Mouse (Mus musculus) NIH3T3 (cell line): ENCODE measurements around the gene Myom1.

ENCODE experiments used
- DNase-seq: peaks from one replicate; pipeline ENCODE4 v3.0.0-alpha.2; 2012; ENCODE audit warnings: low read depth

Gene Myom1

DNA sequence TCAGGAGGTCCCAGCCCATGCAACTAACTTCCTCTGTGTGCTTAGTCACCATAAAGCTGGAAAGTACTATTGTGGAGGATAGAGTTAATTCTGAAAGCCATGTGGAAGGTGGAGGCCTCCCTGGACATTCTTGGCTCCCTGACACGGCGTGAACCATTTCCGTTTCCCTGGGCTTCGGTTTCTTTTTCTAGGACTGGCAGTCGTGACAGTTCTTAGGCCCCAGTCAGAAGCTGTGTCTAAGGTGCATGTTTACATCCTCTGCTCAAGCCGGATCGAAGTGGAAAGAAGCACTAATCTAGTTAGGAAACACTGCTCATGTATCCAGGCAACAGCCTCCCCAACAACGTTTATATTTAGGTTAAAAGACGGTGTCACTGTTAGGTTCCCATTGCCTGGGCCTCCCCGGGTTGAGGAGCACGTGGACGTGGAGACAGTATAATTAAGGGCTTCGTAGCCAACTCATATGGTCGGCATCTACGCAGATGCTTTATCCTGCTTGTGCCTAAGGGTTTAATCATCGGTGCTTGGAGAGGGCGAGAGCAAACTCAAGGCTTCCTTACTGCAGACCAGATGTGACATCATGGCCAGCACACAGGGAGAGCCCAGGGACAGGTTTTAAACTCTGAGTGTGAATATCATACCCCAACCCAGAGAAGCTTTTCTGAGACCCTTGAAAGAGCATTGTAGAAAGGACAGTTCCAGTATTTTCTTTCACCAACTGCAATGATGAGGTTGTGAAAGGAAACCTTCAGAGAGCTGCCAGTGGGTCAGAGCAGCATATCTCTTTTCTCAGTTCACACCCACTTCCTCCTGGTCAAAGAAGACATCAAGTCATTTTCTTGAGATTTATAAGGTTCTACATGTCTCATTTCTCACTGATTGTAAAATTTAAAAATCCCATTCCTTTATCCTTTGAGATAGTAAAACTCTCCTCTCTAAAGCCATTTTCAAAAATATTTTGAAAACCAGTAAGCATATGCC, 100.4 kb downstream of the Myom1 start:
- DNase-seq, result peak; percentile 82

DNA sequence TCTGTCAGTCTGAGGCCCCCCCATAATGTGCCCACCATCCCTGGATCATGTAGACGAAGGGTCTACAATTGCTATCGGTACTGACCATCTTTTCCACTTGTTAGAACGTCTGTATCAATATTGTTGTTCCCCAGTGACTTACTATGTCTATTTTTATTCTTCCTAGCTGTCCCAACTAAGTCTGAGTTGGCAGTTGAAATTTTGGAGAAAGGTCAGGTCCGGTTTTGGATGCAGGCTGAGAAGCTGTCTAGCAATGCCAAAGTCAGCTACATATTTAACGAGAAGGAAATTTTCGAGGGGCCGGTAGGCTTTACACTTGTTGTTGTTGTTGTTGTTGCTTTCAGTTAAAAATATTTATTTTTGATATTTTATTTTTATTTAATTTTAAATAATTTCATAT, 102.9 kb downstream of the Myom1 start:
- DNase-seq, result no peak

DNA sequence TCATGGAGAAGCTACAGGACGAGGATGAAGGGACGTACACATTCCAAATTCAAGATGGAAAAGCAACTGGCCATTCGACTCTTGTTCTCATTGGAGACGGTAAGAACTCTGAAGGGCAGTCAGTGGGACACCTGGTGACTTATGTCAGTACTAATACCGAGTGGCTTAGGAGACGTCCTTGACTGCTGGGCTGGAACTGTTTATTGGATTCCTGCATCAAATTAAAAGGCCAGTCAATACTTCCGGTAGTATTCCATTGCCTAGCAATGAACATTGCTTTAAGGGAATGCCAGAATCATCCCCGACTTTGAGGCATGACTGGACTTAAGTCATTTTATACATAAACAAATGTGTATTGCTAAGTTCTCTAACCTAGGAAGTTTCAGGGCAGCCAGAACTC, 103.8 kb downstream of the Myom1 start:
- DNase-seq, result no peak

DNA sequence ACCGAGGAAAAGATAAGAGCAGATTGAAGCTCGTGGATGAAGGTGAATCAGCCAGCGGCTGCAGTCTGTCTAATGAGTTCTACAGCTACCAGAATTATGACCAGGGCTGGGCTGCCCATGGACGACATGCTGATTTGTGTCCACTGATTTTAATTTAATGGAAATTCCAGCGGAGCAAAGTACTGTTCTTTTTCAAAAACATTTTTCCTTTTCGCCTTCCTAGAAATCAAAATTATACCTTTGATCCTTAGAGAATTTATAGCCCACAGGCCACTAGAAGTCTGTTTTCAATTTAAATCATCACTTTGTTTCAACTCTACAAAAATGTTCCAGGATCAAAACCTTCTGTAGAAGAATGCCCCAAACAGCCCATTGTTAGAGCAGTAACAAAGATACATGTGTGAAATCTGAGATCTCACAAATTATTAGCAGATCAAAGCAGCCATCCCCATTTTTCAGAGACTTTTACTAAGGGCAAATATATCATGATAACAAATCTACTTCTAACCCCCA, 108.4 kb downstream of the Myom1 start:
- no peak for DNase-seq

DNA sequence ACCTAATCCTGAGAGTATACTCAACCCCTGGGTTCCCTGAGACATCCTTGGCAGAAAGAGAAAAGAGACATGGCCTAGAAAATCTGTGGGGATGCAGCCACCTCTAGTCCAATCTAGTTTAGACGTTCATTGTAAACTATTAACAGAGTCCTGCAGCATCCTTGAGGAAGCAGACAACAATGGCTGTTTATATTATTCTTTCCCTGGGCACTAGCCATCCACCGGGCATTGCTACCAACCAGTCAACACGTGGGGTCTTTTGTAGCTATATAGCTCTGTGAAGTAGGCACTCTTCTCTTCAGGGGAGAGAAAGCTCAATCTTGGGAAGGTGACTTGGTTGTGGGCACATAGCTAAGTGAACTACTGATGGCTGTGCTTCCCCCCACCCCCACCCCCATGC, 110.3 kb downstream of the Myom1 start:
- DNase-seq, result no peak

DNA sequence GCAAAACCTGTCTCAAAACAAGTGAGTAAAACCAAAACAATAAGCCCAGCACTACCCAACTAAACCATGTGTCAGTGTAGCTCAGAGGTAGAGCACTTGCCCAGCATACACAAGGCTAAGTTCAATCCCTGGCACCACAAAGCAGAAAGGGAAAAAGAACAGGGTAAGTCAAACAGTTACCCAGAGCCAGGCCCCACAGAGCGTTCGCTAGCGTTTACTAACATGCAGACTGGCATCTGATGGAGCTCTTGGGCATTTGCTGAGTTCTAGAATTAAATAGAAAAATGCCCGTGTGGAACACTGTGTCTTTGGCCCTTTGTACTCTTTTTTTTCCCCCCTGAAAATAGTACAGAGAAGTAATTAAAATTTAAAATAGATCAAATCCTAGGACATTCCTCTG, 111.8 kb downstream of the Myom1 start:
- no peak for DNase-seq

DNA sequence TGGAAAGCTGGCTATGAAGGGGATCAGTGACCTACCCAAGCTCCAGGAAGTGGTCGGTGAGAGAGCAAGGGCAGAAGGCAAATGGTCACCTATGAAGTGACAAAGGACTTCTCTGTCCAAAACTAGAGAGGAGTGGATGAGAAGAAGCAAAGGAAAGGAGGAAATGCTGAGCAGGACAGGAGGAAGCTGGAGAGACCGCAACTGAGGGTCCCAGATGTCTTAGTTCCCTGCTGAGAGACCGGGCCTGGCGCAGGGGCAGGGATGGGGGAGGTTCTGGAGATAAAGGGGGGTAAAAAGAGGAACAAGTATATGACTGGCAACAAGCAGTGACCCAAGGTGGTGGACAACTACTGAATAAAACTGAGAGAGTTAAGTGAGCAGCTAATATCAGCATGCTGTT, 115.5 kb downstream of the Myom1 start:
- DNase-seq, result no peak

DNA sequence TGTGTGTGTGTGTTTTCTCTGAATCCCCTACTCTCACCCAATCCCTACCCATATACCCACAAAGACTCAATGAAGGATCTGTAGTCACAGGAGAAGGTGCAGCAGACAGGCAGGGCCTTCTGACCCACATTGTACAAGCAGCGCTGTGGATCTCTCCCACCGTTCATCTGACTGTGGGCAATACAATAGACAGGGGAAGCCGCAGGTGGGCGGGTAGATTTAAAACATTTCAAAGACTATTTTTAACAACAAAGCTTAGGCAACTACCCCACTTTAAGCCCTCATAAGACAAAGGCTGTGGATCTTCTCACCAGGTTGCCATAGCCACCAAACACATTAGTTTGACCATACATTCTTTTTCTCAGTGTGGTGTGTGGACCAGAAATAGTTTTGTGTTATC, 116.2 kb downstream of the Myom1 start:
- no peak for DNase-seq

DNA sequence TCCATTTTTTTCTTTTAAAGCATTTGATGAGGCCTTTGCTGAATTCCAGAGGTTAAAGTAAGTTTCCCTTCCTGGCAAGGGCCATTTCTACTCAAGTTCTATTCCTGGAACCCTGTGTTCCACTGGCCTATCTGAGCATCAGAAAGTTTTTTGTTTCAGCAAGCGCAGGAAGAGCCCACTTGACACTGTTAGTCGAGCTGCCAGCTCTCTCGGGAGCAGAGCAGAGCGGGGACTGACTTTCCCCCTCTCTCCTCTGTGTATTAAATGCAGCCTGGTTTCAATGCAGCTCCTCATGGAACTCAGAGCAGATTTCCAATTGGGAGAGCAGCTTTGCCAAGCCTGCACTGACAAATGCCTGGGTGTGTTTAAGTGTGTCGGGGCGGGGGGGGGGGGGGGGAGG, 118.2 kb downstream of the Myom1 start:
- DNase-seq, result peak; percentile 9

DNA sequence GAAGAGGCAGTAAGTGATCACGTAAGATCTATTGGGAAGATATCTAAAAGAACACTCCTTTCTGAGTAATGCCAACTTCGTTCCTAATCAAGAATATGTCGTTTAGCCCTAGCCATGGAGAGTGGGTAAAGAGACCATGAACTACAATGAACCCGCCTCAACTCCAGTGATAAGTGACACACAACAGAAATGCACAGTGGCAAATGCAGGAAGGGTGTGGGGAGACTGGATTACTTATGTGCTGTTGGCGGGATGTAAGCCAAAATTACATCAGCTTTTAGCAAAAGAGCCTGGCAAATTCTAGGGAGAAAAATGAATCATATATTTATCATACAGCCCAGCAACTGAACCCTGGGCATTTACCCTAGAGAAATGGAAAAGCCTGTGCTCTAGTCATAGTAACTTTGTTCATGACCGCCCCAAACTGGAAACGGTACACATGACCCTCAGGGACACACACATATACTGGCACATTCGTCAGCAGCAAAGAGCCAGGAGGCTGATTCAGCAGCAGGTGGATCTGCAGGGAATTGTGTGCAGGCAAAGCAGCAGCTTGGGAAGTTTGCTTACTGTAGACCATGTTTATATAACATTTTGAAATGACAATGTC, 121.7 kb downstream of the Myom1 start:
- DNase-seq, result peak; percentile 77

DNA sequence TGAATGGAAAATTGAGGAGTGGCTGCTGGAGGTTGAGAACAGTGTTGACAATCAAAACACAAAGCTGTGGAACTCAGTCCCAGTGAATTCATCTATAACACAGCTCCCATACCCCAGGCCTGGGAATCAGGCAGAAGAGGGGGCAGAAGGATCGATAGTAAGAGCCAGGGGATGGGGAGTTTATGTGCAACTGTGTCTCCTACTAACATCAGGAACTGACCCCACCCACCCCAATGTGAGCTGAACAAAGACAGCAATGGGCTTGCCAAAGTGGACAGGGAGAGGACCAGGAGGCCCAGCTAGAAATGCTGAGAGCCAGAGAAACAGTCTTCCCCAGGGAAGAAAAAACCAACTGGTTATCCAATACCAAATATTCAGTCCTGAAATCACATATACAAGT, 122.2 kb downstream of the Myom1 start:
- DNase-seq, result no peak

DNA sequence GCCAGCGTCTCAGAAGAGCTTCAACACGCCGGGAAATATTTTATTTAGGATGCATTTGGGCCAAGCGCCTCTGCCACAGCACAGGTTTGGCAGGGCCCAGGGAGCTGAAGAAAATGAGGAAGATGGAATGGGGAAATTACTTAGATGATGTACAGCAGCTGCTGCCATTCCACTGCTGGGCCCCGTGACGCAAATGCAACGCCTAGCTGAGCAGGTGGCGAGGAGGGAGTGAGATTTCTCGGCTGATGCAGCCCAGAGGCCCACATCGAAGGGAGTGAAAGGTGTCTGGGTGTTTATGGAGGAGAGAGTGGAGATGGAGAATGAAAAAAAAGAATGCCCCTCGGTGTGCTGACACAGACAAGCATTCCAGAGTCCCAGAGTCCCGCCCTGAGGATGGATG, 123.1 kb downstream of the Myom1 start:
- DNase-seq, result no peak

DNA sequence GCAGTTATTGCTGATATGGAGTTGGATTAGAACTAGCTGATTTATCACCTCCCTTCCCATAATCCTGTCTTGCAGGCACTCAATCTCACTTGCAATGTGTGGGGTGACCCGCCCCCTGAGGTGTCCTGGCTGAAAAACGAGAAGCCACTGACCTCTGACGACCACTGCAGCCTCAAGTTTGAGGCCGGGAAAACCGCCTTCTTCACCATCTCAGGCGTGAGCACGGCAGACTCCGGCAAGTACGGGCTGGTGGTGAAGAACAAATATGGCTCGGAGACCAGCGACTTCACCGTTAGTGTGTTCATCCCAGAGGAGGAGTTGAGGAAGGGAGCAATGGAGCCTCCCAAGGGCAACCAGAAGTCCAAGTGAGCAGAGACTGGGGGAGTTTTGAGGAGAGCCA, 123.6 kb downstream of the Myom1 start:
- DNase-seq, result no peak

DNA sequence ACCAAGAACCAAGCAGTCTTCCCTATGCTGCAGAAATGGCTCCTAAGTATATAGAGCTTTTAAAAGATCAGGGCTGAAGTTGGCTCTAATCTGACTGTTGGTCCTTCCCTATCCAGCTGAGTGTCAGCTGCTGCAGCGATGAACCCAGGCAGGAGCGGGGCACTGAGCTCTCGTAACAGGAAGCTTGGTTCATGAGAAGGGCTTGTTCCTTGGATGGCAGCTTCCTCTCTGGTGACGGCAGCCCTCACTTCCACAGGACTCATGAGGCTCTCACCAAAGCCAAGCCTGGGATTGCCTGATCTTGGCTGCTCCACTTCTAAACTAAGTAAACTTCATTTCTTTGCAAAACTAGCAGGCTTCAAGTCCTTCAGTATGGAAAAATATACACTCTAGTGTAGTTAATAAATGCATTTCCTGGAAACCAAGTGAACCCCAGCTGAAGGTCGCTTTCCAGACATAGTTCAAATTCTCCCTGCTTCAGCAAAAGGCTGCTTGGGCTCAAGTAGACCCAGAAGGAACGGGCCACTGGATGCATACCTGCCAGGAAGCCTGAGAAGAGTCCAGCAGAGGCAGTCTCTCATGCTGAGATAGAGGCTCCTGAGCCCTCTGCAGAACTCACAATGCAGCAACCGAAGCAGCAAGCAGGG, 125.2 kb downstream of the Myom1 start:
- DNase-seq, result no peak

DNA sequence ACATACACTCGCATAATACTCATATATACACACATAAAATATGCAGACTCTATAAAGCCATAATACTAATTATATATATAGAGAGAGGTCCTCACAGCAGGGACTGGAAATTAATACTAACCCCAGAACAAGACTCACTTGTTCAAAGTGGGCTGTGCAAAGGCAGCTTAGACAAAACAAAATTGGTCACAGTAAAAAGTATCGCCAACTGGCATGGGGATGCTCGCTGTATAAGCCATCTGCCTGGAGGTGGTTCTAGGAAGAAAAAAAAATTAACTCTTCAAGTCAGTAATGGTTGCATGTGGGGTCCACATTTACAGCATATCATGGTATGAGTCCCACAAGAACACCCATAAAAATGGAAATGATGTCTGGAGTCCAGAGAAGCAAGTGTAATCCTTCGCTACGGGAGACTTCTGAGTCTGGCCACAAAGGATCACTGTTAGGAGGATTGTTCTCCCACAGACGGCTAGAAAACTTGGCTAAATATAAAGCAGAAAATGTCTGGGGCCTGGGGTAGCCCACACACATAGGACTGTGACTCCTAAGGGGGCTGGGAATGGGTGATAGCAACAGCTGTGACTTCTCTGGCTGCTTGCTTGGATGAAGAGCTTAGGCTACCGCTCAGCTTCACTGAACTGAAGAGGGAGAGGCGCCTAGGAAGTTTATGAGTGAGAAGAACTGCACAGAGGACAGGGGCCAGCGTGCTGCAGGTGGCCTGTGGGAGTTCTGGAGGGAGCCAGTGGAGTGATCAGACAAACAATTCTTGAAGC, 127.2 kb downstream of the Myom1 start:
- DNase-seq, result no peak

DNA sequence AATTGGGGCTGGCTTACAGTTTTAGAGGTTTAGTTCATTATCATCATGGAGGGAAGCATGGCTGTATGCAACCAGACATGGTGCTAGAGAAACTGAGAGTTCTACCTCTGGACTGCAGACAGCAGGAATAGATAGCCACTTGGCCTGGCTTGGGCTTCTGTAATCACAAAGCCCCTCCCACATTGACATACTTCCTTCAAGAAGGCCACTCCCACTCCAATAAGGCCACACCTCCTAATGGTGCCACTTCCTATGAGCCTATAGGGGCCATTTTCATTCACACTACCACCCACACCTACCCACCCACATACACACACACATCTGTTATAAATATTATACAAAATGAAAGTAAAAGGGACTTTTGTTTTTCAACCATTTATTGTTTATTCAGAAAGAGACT, 129.8 kb downstream of the Myom1 start:
- DNase-seq, result peak; percentile 43

DNA sequence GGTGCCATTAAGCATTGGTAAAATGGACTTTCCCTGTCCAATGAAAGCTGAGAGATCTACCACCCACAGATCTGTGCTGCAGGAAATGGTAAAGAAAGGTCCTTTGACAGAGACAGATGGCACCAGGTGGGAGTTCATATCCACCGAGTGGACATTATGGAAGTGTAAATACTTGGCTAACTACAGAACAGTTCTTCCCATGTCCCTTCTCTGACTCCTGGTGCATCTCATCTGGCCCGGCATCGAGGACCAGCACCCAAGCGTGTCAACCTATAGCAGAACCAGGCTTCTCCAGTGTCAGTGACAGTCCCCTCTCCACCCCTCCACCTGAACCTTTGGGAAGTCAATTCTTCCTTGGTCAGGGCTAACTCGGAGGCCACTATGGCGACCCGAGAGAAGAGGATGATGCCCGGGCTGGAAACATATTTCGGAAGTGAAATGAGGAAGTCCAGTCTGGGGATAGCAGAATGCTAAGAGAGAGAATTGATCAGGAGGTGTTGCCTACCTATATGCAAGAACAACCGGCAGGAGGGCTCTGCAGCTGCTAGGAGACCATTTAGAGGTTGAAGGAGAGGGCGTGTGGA, 130.5 kb downstream of the Myom1 start:
- no peak for DNase-seq

DNA sequence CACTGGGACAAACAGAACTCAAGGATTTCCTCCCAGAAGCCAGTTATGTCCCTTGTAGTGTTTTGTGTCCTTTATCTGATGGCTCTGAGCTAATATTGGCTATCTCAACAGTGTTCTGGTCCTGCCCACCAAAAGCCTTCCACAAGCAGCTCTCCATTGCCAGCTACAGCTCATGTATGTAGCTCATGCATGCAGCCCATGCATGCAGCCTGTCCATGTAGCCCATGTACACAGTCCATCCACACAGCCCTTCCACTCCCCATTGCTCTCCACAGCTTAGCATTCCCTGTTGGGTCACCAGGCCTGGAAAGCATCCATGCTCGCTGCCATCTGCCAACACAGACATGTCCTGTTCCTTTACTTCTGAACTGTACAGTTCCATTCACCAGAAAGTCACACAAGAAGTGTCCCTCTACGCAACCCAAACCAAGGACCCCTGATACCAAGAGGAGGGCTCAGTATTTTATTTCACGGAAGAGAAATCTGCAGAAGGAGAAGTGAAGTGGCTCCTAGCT, 132.1 kb downstream of the Myom1 start:
- DNase-seq, result no peak

DNA sequence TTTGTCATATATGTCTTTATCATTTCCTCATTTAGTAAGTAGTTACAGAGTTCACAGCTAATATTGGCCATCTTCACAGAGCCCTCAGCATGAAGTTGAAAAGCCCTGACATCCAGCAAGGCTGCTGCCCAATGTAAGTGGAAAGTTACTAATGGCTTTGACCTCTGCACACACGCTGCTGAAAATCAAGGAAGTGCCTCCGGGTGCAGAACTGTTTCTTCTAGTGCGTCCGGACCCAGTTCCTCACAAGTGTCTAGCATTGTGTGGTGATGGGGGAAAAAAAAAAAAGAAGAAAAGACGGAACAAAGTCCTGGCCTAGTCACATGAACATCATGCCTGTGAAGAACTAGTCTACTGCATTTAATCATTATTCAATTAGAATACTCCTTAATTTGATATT, 132.7 kb downstream of the Myom1 start:
- no peak for DNase-seq

DNA sequence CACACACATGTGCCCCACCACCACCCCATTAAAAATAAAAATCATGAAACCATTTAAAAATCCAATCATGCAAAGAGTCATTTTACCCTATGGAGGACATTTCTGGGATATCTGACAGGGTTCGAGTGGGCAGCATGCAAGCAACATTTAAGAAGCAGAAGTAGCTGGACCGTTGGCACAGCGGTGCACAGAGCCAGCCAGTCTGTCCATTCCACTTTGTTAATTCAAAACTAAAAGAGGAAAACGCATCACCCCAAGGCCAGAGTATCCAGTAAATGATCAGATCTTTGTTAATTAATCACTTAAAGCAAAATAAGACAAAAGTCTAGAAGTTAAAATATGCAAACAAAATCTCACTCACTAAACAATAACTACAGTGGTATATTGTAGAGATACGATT, 133.4 kb downstream of the Myom1 start:
- DNase-seq, result no peak
